Mouse (Mus musculus): ENCODE data around the gene Faf2. TPM values are rescaled to one million over a fixed set of nuclear protein-coding genes. Genes with fewer than 3 reads are reported as not detected.

The Faf2 gene
- polyA plus RNA-seq, 1 experiment from 2014 or later = 50.6 TPM

DNA sequence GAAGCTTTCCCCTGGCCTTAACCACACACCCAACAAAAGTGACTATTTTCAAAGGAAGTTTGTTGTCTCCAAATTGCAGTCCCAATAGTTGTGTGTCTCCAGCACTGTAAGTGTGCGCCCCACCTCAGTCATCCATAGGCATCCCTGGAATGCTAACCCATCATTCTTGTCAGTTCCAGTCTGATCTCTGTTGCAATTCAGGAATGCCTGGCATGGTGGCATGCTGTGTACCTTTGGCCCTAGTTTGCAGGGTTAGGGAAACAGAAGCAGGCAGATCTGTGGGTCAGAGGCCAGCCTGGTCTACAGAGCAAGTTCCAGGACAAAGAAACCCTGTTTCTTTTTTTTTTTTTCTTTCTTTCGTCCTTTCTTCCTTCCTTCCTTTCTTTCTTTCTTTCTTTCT, 48.9 kb downstream of the Faf2 start:
- WGBS = 54% methylated on average over 2 of the region's 2 CpGs

DNA sequence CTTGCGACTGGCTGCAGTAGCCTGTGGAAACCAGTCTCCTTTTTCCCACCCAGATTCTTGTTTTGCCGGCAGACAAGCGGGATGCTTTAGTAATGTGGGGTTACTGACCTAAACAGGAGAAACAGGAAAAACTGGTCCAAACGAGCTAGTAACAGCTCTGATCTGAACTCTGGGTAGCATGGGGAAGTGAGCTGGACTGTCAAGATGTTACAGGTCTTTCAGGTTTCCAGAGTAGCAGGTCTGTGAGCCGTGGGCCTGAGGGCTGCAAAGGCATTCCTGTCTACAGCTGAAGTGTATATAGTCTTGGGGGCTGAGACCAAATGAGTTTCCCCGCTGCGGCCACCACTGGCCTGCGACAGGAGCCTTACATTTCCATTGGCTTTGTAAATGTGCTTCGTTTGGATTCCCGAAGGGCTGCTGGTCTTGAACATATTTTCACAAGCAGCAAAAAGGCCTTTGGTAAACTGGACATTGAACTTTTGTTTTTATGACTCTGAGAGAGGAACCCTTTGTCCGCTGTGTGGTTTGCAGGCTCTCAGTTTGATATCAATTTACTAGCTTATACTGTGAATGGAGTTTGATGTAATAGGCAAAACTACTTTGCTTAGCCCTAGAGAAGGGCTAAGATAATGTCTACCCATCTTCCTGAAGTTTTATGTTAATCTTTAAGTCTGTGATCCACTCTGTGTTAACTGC, 54.5 kb downstream of the Faf2 start:
- DNase-seq (ENCODE audit: low spot score) (peak; percentile 29), ATAC-seq (ENCODE audit: low FRiP score, low TSS enrichment) (peak; percentile 56)
- 40% methylated on average over 11 of the region's 11 CpGs for WGBS
- H3K27me3 ChIP-seq (ENCODE audit: control insufficient read depth, insufficient read depth, low read length) = no peaks in the 10 kb centered on the region
- H3K9me3 ChIP-seq (ENCODE audit: control insufficient read depth, low read length) = no peaks in the 10 kb centered on the region
- no peak overlapping the region for H3K9ac ChIP-seq (ENCODE audit: low read length)
- peaks cover 16% of the 10 kb centered on the region; the same call in 1 of the 2 replicates for H3K36me3 ChIP-seq (ENCODE audit: control insufficient read depth, insufficient read depth, low read length)
- TF ChIP-seq EP300 (optimal IDR thresholded peaks at IDR 0.05) (peak; percentile 91), CTCF (IDR thresholded peaks at IDR 0.05; ENCODE audit: low read depth) (no peak)
- H3K4me3 ChIP-seq (ENCODE audit: low read depth, low read length) = no peak overlapping the region
- H3K4me2 ChIP-seq (replicated peaks; ENCODE audit: low read depth) = no peak overlapping the region
- no peaks in the 10 kb centered on the region for H3K4me1 ChIP-seq (replicated peaks; ENCODE audit: control insufficient read depth, insufficient read depth)
- 0 out of 2 replicates have a peak overlapping the region, but pooled peaks have one; percentile 45 for H3K27ac ChIP-seq (replicated peaks)

More for the DNA sequence above, 48.9 kb downstream of the Faf2 start:
- DNase-seq (ENCODE audit: low spot score) = no peak
- Histone ChIP-seq H3K9me3 (ENCODE audit: control insufficient read depth, low read length) (no peaks in the 10 kb centered on the region), H3K4me3 (ENCODE audit: low read depth, low read length) (no peak overlapping the region), H3K27ac (replicated peaks) (no peak overlapping the region), H3K36me3 (ENCODE audit: control insufficient read depth, insufficient read depth, low read length) (no peaks in the 10 kb centered on the region; the same call in 1 of the 2 replicates), H3K27me3 (ENCODE audit: control insufficient read depth, insufficient read depth, low read length) (no peaks in the 10 kb centered on the region), H3K4me1 (replicated peaks; ENCODE audit: control insufficient read depth, insufficient read depth) (no peaks in the 10 kb centered on the region), H3K9ac (ENCODE audit: low read length) (no peak overlapping the region), H3K4me2 (replicated peaks; ENCODE audit: low read depth) (no peak overlapping the region)
- TF ChIP-seq CTCF (IDR thresholded peaks at IDR 0.05; ENCODE audit: low read depth) (no peak), EP300 (optimal IDR thresholded peaks at IDR 0.05) (no peak)
- ATAC-seq (ENCODE audit: low FRiP score, low TSS enrichment) = no peak

DNA sequence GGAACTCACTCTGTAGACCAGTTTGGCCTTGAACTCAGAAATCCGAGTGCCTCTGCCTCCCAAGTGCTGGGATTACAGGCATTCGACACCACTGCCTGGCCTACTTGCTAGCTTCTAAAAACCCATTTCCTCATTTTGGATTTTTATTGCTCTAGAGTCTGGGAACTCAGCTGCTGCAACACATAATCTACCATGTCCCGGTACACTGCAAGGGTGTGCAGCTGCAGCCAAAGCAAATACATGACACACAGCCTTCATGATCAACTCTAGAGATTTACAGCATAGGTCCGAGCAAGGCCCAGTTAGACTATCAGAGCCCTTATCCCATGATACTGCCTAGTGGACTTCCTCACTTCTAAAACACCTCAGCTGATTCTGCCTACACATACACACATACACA, 56.7 kb downstream of the Faf2 start:
- no peaks in the 10 kb centered on the region for H3K4me1 ChIP-seq (replicated peaks; ENCODE audit: control insufficient read depth, insufficient read depth)
- no peaks in the 10 kb centered on the region for H3K9me3 ChIP-seq (ENCODE audit: control insufficient read depth, low read length)
- no peak overlapping the region for H3K9ac ChIP-seq (ENCODE audit: low read length)
- DNase-seq (ENCODE audit: low spot score) = no peak
- H3K27me3 ChIP-seq (ENCODE audit: control insufficient read depth, insufficient read depth, low read length) = no peaks in the 10 kb centered on the region
- 64% methylated on average over 4 of the region's 4 CpGs for WGBS
- no peak for TF ChIP-seq EP300 (optimal IDR thresholded peaks at IDR 0.05)
- TF ChIP-seq CTCF (IDR thresholded peaks at IDR 0.05; ENCODE audit: low read depth) = no peak
- peaks cover 35% of the 10 kb centered on the region for H3K36me3 ChIP-seq (ENCODE audit: control insufficient read depth, insufficient read depth, low read length)
- H3K4me3 ChIP-seq (ENCODE audit: low read depth, low read length) = no peak overlapping the region
- ATAC-seq (ENCODE audit: low FRiP score, low TSS enrichment) = no peak
- no peak overlapping the region for H3K4me2 ChIP-seq (replicated peaks; ENCODE audit: low read depth)
- H3K27ac ChIP-seq (replicated peaks) = no peak overlapping the region

DNA sequence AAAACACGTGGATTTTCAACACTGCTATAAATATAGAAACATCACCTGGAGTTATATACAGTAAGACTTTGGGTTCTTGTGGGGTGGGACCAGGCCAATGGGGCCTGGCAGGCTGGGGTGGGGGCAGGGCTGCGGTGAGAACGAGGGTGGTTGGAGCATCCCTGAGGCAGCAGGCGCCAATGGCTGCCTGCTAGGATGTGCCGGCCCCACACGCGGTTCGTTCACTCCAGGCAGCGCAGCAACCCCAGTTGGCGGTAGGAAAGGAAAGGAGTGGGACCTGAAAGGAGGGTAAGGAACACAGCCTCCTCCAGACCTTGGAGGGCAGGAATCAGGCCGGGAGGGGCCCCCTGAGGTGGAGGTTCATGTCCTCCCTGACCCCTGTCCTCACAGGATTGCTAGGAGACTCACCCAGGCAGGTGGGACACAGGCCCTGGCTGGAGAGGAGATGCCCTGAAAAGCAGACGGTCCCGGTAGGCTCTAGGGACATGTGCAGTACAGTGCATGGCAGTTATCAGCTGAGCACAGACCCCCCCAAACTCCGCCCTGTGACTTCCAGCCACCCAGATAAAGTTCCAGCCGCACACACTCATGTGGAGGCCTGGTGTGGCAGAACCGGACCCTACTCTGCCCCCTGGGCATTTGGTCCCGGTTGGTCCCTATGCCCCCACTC, 58.7 kb downstream of the Faf2 start:
- DNase-seq (ENCODE audit: low spot score) (no peak), ATAC-seq (ENCODE audit: low FRiP score, low TSS enrichment) (no peak)
- Histone ChIP-seq H3K9me3 (ENCODE audit: control insufficient read depth, low read length) (no peaks in the 10 kb centered on the region), H3K4me2 (replicated peaks; ENCODE audit: low read depth) (no peak overlapping the region), H3K4me1 (replicated peaks; ENCODE audit: control insufficient read depth, insufficient read depth) (no peaks in the 10 kb centered on the region), H3K4me3 (ENCODE audit: low read depth, low read length) (no peak overlapping the region), H3K27me3 (ENCODE audit: control insufficient read depth, insufficient read depth, low read length) (no peaks in the 10 kb centered on the region), H3K9ac (ENCODE audit: low read length) (no peak overlapping the region), H3K27ac (replicated peaks) (no peak overlapping the region), H3K36me3 (ENCODE audit: control insufficient read depth, insufficient read depth, low read length) (peaks cover 44% of the 10 kb centered on the region)
- no peak for TF ChIP-seq CTCF (IDR thresholded peaks at IDR 0.05; ENCODE audit: low read depth)
- WGBS = 81% methylated on average over 17 of the region's 17 CpGs

- TF ChIP-seq CTCF (IDR thresholded peaks at IDR 0.05; ENCODE audit: low read depth) (no peak), EP300 (optimal IDR thresholded peaks at IDR 0.05) (no peak)
- WGBS = 77% methylated on average over 8 of the region's 8 CpGs
- Histone ChIP-seq H3K36me3 (ENCODE audit: control insufficient read depth, insufficient read depth, low read length) (peaks cover 44% of the 10 kb centered on the region), H3K4me2 (replicated peaks; ENCODE audit: low read depth) (no peak overlapping the region), H3K9me3 (ENCODE audit: control insufficient read depth, low read length) (no peaks in the 10 kb centered on the region), H3K4me3 (ENCODE audit: low read depth, low read length) (no peak overlapping the region), H3K9ac (ENCODE audit: low read length) (no peak overlapping the region), H3K4me1 (replicated peaks; ENCODE audit: control insufficient read depth, insufficient read depth) (0 out of 2 replicates have a peak, but pooled peaks cover 3% of the 10 kb centered on the region), H3K27ac (replicated peaks) (no peak overlapping the region), H3K27me3 (ENCODE audit: control insufficient read depth, insufficient read depth, low read length) (no peaks in the 10 kb centered on the region)
- no peak for ATAC-seq (ENCODE audit: low FRiP score, low TSS enrichment)
- DNase-seq (ENCODE audit: low spot score) = no peak
These were observed 59.7 kb downstream of the Faf2 start for GRCm38 (mm10) chr13:54681291-54681690.

DNA sequence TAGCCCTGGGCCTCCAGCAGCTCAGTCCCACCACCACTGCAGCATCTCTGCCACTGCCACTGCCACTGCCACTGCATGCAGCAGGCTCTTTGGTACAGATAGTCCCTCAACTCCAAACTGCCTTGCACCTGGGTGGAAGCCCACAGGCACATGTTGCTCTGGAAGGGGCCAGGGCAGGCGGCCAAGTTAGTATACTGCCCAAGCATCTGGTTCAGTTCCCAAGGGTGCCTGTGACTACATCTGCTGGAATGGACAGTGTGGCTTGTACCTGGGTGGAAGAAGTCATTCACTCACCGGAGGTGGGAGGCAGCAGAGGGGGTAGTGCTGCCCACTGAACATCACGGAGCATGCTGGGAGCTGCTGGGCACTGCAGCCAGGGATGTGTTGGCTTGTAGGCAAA, 61.7 kb downstream of the Faf2 start:
- no peak for TF ChIP-seq EP300 (optimal IDR thresholded peaks at IDR 0.05)
- no peak for TF ChIP-seq CTCF (IDR thresholded peaks at IDR 0.05; ENCODE audit: low read depth)
- no peak overlapping the region for H3K27ac ChIP-seq (replicated peaks)
- DNase-seq (ENCODE audit: low spot score) (no peak), ATAC-seq (ENCODE audit: low FRiP score, low TSS enrichment) (no peak)
- H3K4me3 ChIP-seq (ENCODE audit: low read depth, low read length) = no peak overlapping the region
- WGBS = 91% methylated on average over 3 of the region's 3 CpGs
- H3K9ac ChIP-seq (ENCODE audit: low read length) = no peak overlapping the region
- peaks cover 44% of the 10 kb centered on the region for H3K36me3 ChIP-seq (ENCODE audit: control insufficient read depth, insufficient read depth, low read length)
- no peaks in the 10 kb centered on the region for H3K9me3 ChIP-seq (ENCODE audit: control insufficient read depth, low read length)
- no peaks in the 10 kb centered on the region for H3K27me3 ChIP-seq (ENCODE audit: control insufficient read depth, insufficient read depth, low read length)
- H3K4me1 ChIP-seq (replicated peaks; ENCODE audit: control insufficient read depth, insufficient read depth) = 0 out of 2 replicates have a peak, but pooled peaks cover 3% of the 10 kb centered on the region
- no peak overlapping the region for H3K4me2 ChIP-seq (replicated peaks; ENCODE audit: low read depth)
